Mouse (Mus musculus) spleen, adult 2 months (tissue): ENCODE measurements around the gene Gal.

Experiments used
- CTCF ChIP-seq: fragments of 200-500 bp; IDR thresholded peaks from 2 replicates; pipeline ENCODE4 v1.5.1; 2011; ENCODE audit warnings: mild to moderate bottlenecking, inconsistent platforms; ENCODE audit not compliant: insufficient read depth, insufficient read length, insufficient replicate concordance; ENCODE audit errors: extremely low read depth
- POLR2A ChIP-seq: fragments of 200-500 bp; IDR thresholded peaks from 2 replicates; pipeline ENCODE4 v1.6.1; 2011; ENCODE audit warnings: low read depth, low read length, inconsistent platforms

GRCm38 (mm10) chr19:3401943-3402342 is 12.4 kb downstream of the Gal start:
- TF ChIP-seq POLR2A: no peak
- TF ChIP-seq CTCF: no peak
